9 mouse cellular contexts compared by ENCODE assay signal in the genomic region with DNA sequence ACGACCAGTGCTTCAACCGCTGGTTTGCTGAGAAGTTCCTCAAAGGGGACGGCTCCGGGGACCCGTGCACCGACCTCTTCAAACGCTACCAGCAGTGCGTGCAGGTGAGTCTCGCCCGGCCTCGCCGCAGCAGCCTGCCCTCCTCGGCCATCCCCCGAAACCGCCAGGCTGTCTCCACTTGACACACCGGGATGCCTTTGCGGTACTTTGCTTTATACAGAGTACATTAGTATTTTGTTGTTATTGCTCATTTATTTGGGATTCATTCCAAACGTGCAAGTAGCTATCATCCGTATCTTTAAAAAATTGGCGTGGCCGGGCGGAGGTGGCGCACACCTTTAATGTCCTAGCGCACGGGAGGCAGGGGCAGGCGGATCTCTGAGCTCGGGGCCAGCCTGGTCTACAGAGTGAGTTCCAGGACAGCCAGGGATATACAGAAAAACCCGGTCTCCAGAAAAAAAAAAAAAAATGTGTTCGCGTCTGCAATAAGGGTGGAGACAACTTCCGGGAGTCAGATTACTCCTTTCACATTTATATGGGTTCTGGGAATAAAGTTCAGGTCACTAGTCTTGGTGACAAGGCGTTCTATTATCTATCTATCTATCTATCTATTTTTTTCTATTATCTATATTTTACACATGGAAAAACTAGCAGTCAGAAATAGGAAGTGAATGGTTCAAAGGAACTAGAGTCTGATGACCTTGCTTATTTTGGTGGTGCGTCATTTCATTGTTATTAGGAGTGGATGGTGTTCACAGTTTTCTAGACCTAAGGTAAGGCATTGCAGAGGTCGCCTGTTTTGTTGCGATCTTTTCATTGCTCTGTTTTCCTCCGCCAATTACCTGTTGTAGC. TPM values are rescaled to one million over a fixed set of nuclear protein-coding genes. Genes with fewer than 3 reads are reported as not detected.
DNase-seq lines count a peak whose midpoint lies in the region; ATAC-seq and TF ChIP-seq lines count a peak whose summit lies in the region.
"Had no signal": no experiment of that assay in that cellular context is flagged by ENCODE, and none has a peak within 500 bp of the region (broad histone marks: within the 10 kb centered on the region; RNA-seq: fewer than 3 reads in every experiment).

No protein-coding gene starts in this region.

- WGBS in heart, embryonic 14.5 days = 10% methylated on average over 36 of the region's 36 CpGs
- 12% methylated on average over 36 of the region's 36 CpGs for WGBS in hindbrain, embryonic 11.5 days
- WGBS in midbrain, embryonic 10.5 days = 14% methylated on average over 36 of the region's 36 CpGs

- no peaks in the 10 kb centered on the region for H3K9me3 ChIP-seq in heart, embryonic 14.5 days (ENCODE audit: control insufficient read depth, low read length)
- no peaks in the 10 kb centered on the region for H3K9me3 ChIP-seq in G1E (replicated peaks)
- no peaks in the 10 kb centered on the region for H3K9me3 ChIP-seq in hindbrain, embryonic 11.5 days (ENCODE audit: control insufficient read depth, low read length)
- H3K9me3 ChIP-seq in midbrain, embryonic 10.5 days (replicated peaks) = no peaks in the 10 kb centered on the region

- no peaks in the 10 kb centered on the region for H3K27me3 ChIP-seq in heart, embryonic 14.5 days (ENCODE audit: control insufficient read depth, insufficient read depth, low read length)
- no peaks in the 10 kb centered on the region for H3K27me3 ChIP-seq in G1E (ENCODE audit: insufficient read depth, low read length)
- no peaks in the 10 kb centered on the region for H3K27me3 ChIP-seq in hindbrain, embryonic 11.5 days (ENCODE audit: control insufficient read depth, insufficient read depth, low read length)
- H3K27me3 ChIP-seq in midbrain, embryonic 10.5 days (ENCODE audit: low read depth, poor library complexity, severe bottlenecking) = no peaks in the 10 kb centered on the region
- H3K27me3 ChIP-seq: Patski had no signal

- peak overlapping the region; percentile 91 to 94 for H3K4me3 ChIP-seq in heart, embryonic 14.5 days (ENCODE audit: control insufficient read depth in 1 of 2, insufficient read depth in 1 of 2, low read depth in 1 of 2, low read length in 2 of 2)
- peak overlapping the region; percentile 98 for H3K4me3 ChIP-seq in G1E (ENCODE audit: low read depth, low read length)
- peak overlapping the region; percentile 85 for H3K4me3 ChIP-seq in hindbrain, embryonic 11.5 days (ENCODE audit: low read depth, low read length)
- H3K4me3 ChIP-seq in midbrain, embryonic 10.5 days = peak overlapping the region; percentile 90

- peaks cover 45% of the 10 kb centered on the region for H3K36me3 ChIP-seq in heart, embryonic 14.5 days (ENCODE audit: control insufficient read depth, insufficient read depth, low read length)
- peaks cover 70% of the 10 kb centered on the region for H3K36me3 ChIP-seq in G1E (replicated peaks)
- peaks cover 15% of the 10 kb centered on the region for H3K36me3 ChIP-seq in hindbrain, embryonic 11.5 days (ENCODE audit: control insufficient read depth, insufficient read depth, low read length)
- peaks cover 60% of the 10 kb centered on the region for H3K36me3 ChIP-seq in midbrain, embryonic 10.5 days

- H3K4me1 ChIP-seq in heart, embryonic 14.5 days (ENCODE audit: control insufficient read depth in 2 of 2, insufficient read depth in 2 of 2, low read length in 2 of 2) = peaks cover 2 to 16% of the 10 kb centered on the region in 2 experiments
- H3K4me1 ChIP-seq in G1E (ENCODE audit: insufficient read depth, low read depth, low read length) = peaks cover 62% of the 10 kb centered on the region
- H3K4me1 ChIP-seq in hindbrain, embryonic 11.5 days (replicated peaks; ENCODE audit: control insufficient read depth, insufficient read depth, low read length) = peaks cover 4% of the 10 kb centered on the region; the same call in 1 of the 2 replicates
- peaks cover 32% of the 10 kb centered on the region for H3K4me1 ChIP-seq in midbrain, embryonic 10.5 days

- H3K27ac ChIP-seq in heart, embryonic 14.5 days (replicated peaks in 1 of 2; ENCODE audit: control insufficient read depth in 1 of 2, insufficient read depth in 1 of 2, low read depth in 2 of 2, low read length in 2 of 2) = peak overlapping the region; percentile 6 to 81; a peak in 2 of 4 replicates
- H3K27ac ChIP-seq in hindbrain, embryonic 11.5 days (ENCODE audit: low read depth, low read length) = peak overlapping the region; percentile 61
- H3K27ac ChIP-seq in midbrain, embryonic 10.5 days (replicated peaks) = peak overlapping the region; percentile 95

- DNase-seq in heart, adult 9 months (ENCODE audit: low spot score in 2 of 2) = no peak
- DNase-seq in G1E (ENCODE audit: low spot score) = peak; percentile 67
- DNase-seq in hindbrain, embryonic 11.5 days (ENCODE audit: low spot score) = no peak
- no peak for DNase-seq in midbrain, embryonic 10.5 days (ENCODE audit: low spot score)
- DNase-seq in retina, embryonic 14.5 days (ENCODE audit: low spot score) = no peak
- DNase-seq in urinary bladder, adult 18-20 months (ENCODE audit: low spot score in 2 of 2) = no peak
- DNase-seq in urinary bladder, postnatal 10 days (ENCODE audit: low spot score) = no peak

- ATAC-seq in heart, embryonic 14.5 days (ENCODE audit: insufficient number of reproducible peaks, insufficient read depth, low FRiP score, low read depth) = no peak
- ATAC-seq in G1E (ENCODE audit: extremely low read depth, insufficient number of reproducible peaks, low FRiP score, poor library complexity, severe bottlenecking) = peak; percentile 61
- peak; percentile 76 for ATAC-seq in hindbrain, embryonic 11.5 days (ENCODE audit: low FRiP score)

- peak overlapping the region; percentile 92 for H3K9ac ChIP-seq in heart, embryonic 14.5 days (ENCODE audit: low read length)
- H3K9ac ChIP-seq in hindbrain, embryonic 11.5 days (ENCODE audit: low read depth, low read length) = peak overlapping the region; percentile 74

- peak overlapping the region; percentile 87 for H3K4me2 ChIP-seq in heart, embryonic 14.5 days (ENCODE audit: low read length)
- peak overlapping the region; percentile 66 for H3K4me2 ChIP-seq in hindbrain, embryonic 11.5 days (replicated peaks; ENCODE audit: low read depth, low read length)

- TF ChIP-seq CTCF in G1E (IDR thresholded peaks at IDR 0.05; ENCODE audit: low read depth, low read length) = no peak

RNA-seq across cellular contexts. Expression of a gene that starts 0.5 kb away (rescaled TPM):
- polyA plus RNA-seq in heart, embryonic 14.5 days (2014; fragmentation: Nextera tagmentation; extraction: Ambion mirVana) = 42.9 and 47.6 TPM in 2 replicates
- 27.8 and 31.8 TPM in 2 replicates for total RNA-seq in G1E (2014; fragmentation: Nextera tagmentation)
- 45.5 and 47.0 TPM in 2 replicates for total RNA-seq in G1E (2017)
- polyA plus RNA-seq in G1E (2012) = 5.3 and 14.1 TPM in 2 replicates
- 56.8 and 60.0 TPM in 2 replicates for polyA plus RNA-seq in hindbrain, embryonic 11.5 days (2014; fragmentation: Nextera tagmentation; extraction: Ambion mirVana)
- 56.4 and 60.8 TPM in 2 replicates for polyA plus RNA-seq in midbrain, embryonic 10.5 days (2016; fragmentation: Nextera tagmentation; extraction: Ambion mirVana)

RNA-seq across cellular contexts. Expression of a gene that starts 0.6 kb away (rescaled TPM):
- polyA plus RNA-seq in heart, embryonic 14.5 days (2014; fragmentation: Nextera tagmentation; extraction: Ambion mirVana) = 28.3 and 29.1 TPM in 2 replicates
- total RNA-seq in G1E (2014; fragmentation: Nextera tagmentation) (90.0 and 96.0 TPM in 2 replicates), G1E (2017) (5.6 and 8.6 TPM in 2 replicates)
- polyA plus RNA-seq in G1E (2012) = 11.7 and 13.9 TPM in 2 replicates
- polyA plus RNA-seq in hindbrain, embryonic 11.5 days (2014; fragmentation: Nextera tagmentation; extraction: Ambion mirVana) = 43.0 and 51.2 TPM in 2 replicates
- polyA plus RNA-seq in midbrain, embryonic 10.5 days (2016; fragmentation: Nextera tagmentation; extraction: Ambion mirVana) = 36.9 and 41.3 TPM in 2 replicates

RNA-seq across cellular contexts. Expression of a gene that starts 7.2 kb away (rescaled TPM):
- 1,685 and 1,706 TPM in 2 replicates for polyA plus RNA-seq in heart, embryonic 14.5 days (2014; fragmentation: Nextera tagmentation; extraction: Ambion mirVana)
- total RNA-seq in G1E (2014; fragmentation: Nextera tagmentation) (312 and 362 TPM in 2 replicates), G1E (2017) (143 and 153 TPM in 2 replicates)
- polyA plus RNA-seq in G1E (2012) = 1,989 and 2,415 TPM in 2 replicates
- polyA plus RNA-seq in hindbrain, embryonic 11.5 days (2014; fragmentation: Nextera tagmentation; extraction: Ambion mirVana) = 811 and 829 TPM in 2 replicates
- 861 and 874 TPM in 2 replicates for polyA plus RNA-seq in midbrain, embryonic 10.5 days (2016; fragmentation: Nextera tagmentation; extraction: Ambion mirVana)

RNA-seq across cellular contexts. Expression of a gene that starts 14.6 kb away (rescaled TPM):
- polyA plus RNA-seq in heart, embryonic 14.5 days (2014; fragmentation: Nextera tagmentation; extraction: Ambion mirVana) = 95.0 and 104 TPM in 2 replicates
- total RNA-seq in G1E (2014; fragmentation: Nextera tagmentation) = 38.1 and 47.6 TPM in 2 replicates
- 88.0 and 111 TPM in 2 replicates for total RNA-seq in G1E (2017)
- 114 and 127 TPM in 2 replicates for polyA plus RNA-seq in G1E (2012)
- polyA plus RNA-seq in hindbrain, embryonic 11.5 days (2014; fragmentation: Nextera tagmentation; extraction: Ambion mirVana) = 305 and 320 TPM in 2 replicates
- 396 and 421 TPM in 2 replicates for polyA plus RNA-seq in midbrain, embryonic 10.5 days (2016; fragmentation: Nextera tagmentation; extraction: Ambion mirVana)

RNA-seq across cellular contexts. Expression of a gene that starts 40.7 kb away (rescaled TPM):
- 1,218 and 1,301 TPM in 2 replicates for polyA plus RNA-seq in heart, embryonic 14.5 days (2014; fragmentation: Nextera tagmentation; extraction: Ambion mirVana)
- total RNA-seq in G1E (2014; fragmentation: Nextera tagmentation) (1,458 and 1,815 TPM in 2 replicates), G1E (2017) (554 and 587 TPM in 2 replicates)
- 445 and 449 TPM in 2 replicates for polyA plus RNA-seq in G1E (2012)
- polyA plus RNA-seq in hindbrain, embryonic 11.5 days (2014; fragmentation: Nextera tagmentation; extraction: Ambion mirVana) = 1,538 and 1,558 TPM in 2 replicates
- 1,606 and 1,767 TPM in 2 replicates for polyA plus RNA-seq in midbrain, embryonic 10.5 days (2016; fragmentation: Nextera tagmentation; extraction: Ambion mirVana)

Comparison
In these comparisons a context has a peak if more than half of its experiments do, and no peak if none do; other contexts are left out.
1. H3K27ac ChIP-seq: peak in every context shown above with its lines; median percentile 95 in midbrain, embryonic 10.5 days; 61 in hindbrain, embryonic 11.5 days; 44 in heart, embryonic 14.5 days.